Mouse (Mus musculus) CH12.LX (cell line): Measurements from ENCODE around the gene Slc9b1. TPM values are rescaled to one million over a fixed set of nuclear protein-coding genes. Genes with fewer than 3 reads are reported as not detected.

ENCODE experiments used
- DNase-seq: peaks from one replicate; pipeline ENCODE4 v3.0.0-alpha.2; 2013; ENCODE audit errors: extremely low read depth
- H3K27ac ChIP-seq: 2 replicates; pipeline ENCODE4 v1.5.1; 2012; ENCODE audit warnings: low read depth, mild to moderate bottlenecking, control low read depth, moderate library complexity; ENCODE audit not compliant: insufficient read depth
- H3K27me3 ChIP-seq: replicated peaks from 2 replicates; pipeline ENCODE3; 2012; ENCODE audit warnings: inconsistent platforms
- H3K36me3 ChIP-seq, 2 experiments: replicated peaks in 1 of 2; 2 replicates each; pipeline versions ENCODE3 to v1.6.1; 2012; ENCODE audit warnings: inconsistent platforms in 1 of 2, low read length in 1 of 2, mild to moderate bottlenecking in 1 of 2, mixed read lengths in 1 of 2, moderate library complexity in 1 of 2; ENCODE audit not compliant: control insufficient read depth in 1 of 2, insufficient read depth in 1 of 2
- H3K4me1 ChIP-seq, 2 experiments: 2 replicates each; pipeline ENCODE4 v1.6.1; 2012; ENCODE audit warnings: inconsistent platforms in 1 of 2, moderate library complexity in 1 of 2; ENCODE audit not compliant: insufficient read depth in 2 of 2, control insufficient read depth in 1 of 2
- H3K4me2 ChIP-seq: 2 replicates; pipeline ENCODE4 v1.6.1; 2012; ENCODE audit warnings: low read depth, mild to moderate bottlenecking, control low read depth; ENCODE audit not compliant: poor library complexity, insufficient read depth, severe bottlenecking
- H3K4me3 ChIP-seq, 3 experiments: fragments of 150-350 bp in 1 of 3; sonication (generic) in 1 of 3; replicated peaks in 1 of 3; 2 replicates each; pipeline versions ENCODE3 to v1.5.1; 2011 to 2012; ENCODE audit warnings: low read depth in 2 of 3, low read length in 2 of 3, mild to moderate bottlenecking in 2 of 3, moderate library complexity in 2 of 3, control low read depth in 1 of 3, improper control_type of control experiment in 1 of 3, inconsistent platforms in 1 of 3, mixed read lengths in 1 of 3; ENCODE audit not compliant: poor library complexity in 1 of 3
- H3K79me2 ChIP-seq: replicated peaks from 2 replicates; pipeline ENCODE4 v1.6.1; 2012; ENCODE audit warnings: mild to moderate bottlenecking, moderate library complexity; ENCODE audit not compliant: control insufficient read depth, poor library complexity, insufficient read depth, severe bottlenecking; ENCODE audit errors: extremely low read depth
- H3K9ac ChIP-seq: 2 replicates; pipeline ENCODE4 v1.6.1; 2012; ENCODE audit warnings: low read depth, mild to moderate bottlenecking, control low read depth, moderate library complexity; ENCODE audit not compliant: insufficient read depth
- H3K9me3 ChIP-seq: replicated peaks from 2 replicates; pipeline ENCODE3; 2012; ENCODE audit warnings: low read length, inconsistent platforms, mixed read lengths
- BHLHE40 ChIP-seq: IDR thresholded peaks from 2 replicates; pipeline ENCODE4 v1.6.1; 2011; ENCODE audit warnings: mild to moderate bottlenecking, low read depth, low read length, improper control_type of control experiment
- CHD2 ChIP-seq: IDR thresholded peaks from 2 replicates; pipeline ENCODE4 v1.6.1; 2011; ENCODE audit warnings: low read length, improper control_type of control experiment
- CTCF ChIP-seq, 2 experiments: IDR thresholded peaks in 1 of 2; conservative IDR thresholded peaks in 1 of 2; 2 replicates each; pipeline ENCODE4 v1.5.1; 2011 to 2012; ENCODE audit warnings: low read depth in 2 of 2, low read length in 2 of 2, improper control_type of control experiment in 1 of 2, inconsistent platforms in 1 of 2, mild to moderate bottlenecking in 1 of 2, moderate library complexity in 1 of 2
- E2F4 ChIP-seq: IDR thresholded peaks from 2 replicates; pipeline ENCODE4 v1.6.1; 2011; ENCODE audit warnings: low read depth, low read length, improper control_type of control experiment; ENCODE audit not compliant: insufficient replicate concordance
- ELF1 ChIP-seq: IDR thresholded peaks from 2 replicates; pipeline ENCODE4 v1.6.1; 2014; ENCODE audit warnings: low read depth, mild to moderate bottlenecking, inconsistent platforms, low read length, improper control_type of control experiment
- ETS1 ChIP-seq: conservative IDR thresholded peaks from 2 replicates; pipeline ENCODE4 v1.6.1; 2012; ENCODE audit warnings: low read depth, mild to moderate bottlenecking, inconsistent platforms, low read length, improper control_type of control experiment, moderate library complexity
- GABPA ChIP-seq: IDR thresholded peaks from 2 replicates; pipeline ENCODE4 v1.6.1; 2012; ENCODE audit warnings: low read depth, low read length, improper control_type of control experiment, inconsistent platforms; ENCODE audit not compliant: insufficient replicate concordance
- HCFC1 ChIP-seq: IDR thresholded peaks from 2 replicates; pipeline ENCODE4 v1.6.1; 2012; ENCODE audit warnings: low read depth, mild to moderate bottlenecking, inconsistent platforms, low read length, improper control_type of control experiment
- IRF4 ChIP-seq: IDR thresholded peaks from 2 replicates; pipeline ENCODE4 v1.6.1; 2014; ENCODE audit warnings: low read depth, mild to moderate bottlenecking, inconsistent platforms, low read length, improper control_type of control experiment
- KAT2A ChIP-seq: IDR thresholded peaks from 2 replicates; pipeline ENCODE4 v1.6.1; 2012; ENCODE audit warnings: low read length, improper control_type of control experiment, inconsistent platforms; ENCODE audit not compliant: insufficient replicate concordance
- MAX ChIP-seq: IDR thresholded peaks from 2 replicates; pipeline ENCODE4 v1.6.1; 2011; ENCODE audit warnings: low read length, improper control_type of control experiment
- MAZ ChIP-seq: IDR thresholded peaks from 2 replicates; pipeline ENCODE4 v1.6.1; 2012; ENCODE audit warnings: low read depth, mild to moderate bottlenecking, inconsistent platforms, low read length, improper control_type of control experiment, moderate library complexity
- MEF2A ChIP-seq: IDR thresholded peaks from 2 replicates; pipeline ENCODE4 v1.6.1; 2014; ENCODE audit warnings: low read depth, mild to moderate bottlenecking, inconsistent platforms, low read length, improper control_type of control experiment, borderline replicate concordance
- MXI1 ChIP-seq: IDR thresholded peaks from 2 replicates; pipeline ENCODE4 v1.6.1; 2011; ENCODE audit warnings: mild to moderate bottlenecking, low read depth, low read length, improper control_type of control experiment
- MYC ChIP-seq: IDR thresholded peaks from 2 replicates; pipeline ENCODE4 v1.6.1; 2011; ENCODE audit warnings: low read depth, mild to moderate bottlenecking, improper control_type of control experiment, low read length
- NRF1 ChIP-seq: IDR thresholded peaks from 2 replicates; pipeline ENCODE4 v1.6.1; 2014; ENCODE audit warnings: low read depth, mild to moderate bottlenecking, inconsistent platforms, low read length, improper control_type of control experiment, moderate library complexity
- POLR2A ChIP-seq: IDR thresholded peaks from 2 replicates; pipeline ENCODE4 v1.6.1; 2011; ENCODE audit warnings: low read depth, mild to moderate bottlenecking, improper control_type of control experiment, low read length
- POLR2AphosphoS2 ChIP-seq: IDR thresholded peaks from 2 replicates; pipeline ENCODE4 v1.6.1; 2011; ENCODE audit warnings: low read depth, low read length, improper control_type of control experiment
- RAD21 ChIP-seq: IDR thresholded peaks from 2 replicates; pipeline ENCODE4 v1.6.1; 2011; ENCODE audit warnings: low read depth, mild to moderate bottlenecking, low read length, improper control_type of control experiment, moderate library complexity
- SIN3A ChIP-seq: IDR thresholded peaks from 2 replicates; pipeline ENCODE4 v1.6.1; 2012; ENCODE audit warnings: low read length, improper control_type of control experiment, inconsistent platforms
- TBP ChIP-seq: conservative IDR thresholded peaks from 2 replicates; pipeline ENCODE4 v1.6.1; 2011; ENCODE audit warnings: low read depth, low read length, improper control_type of control experiment
- TCF12 ChIP-seq: IDR thresholded peaks from 2 replicates; pipeline ENCODE4 v1.6.1; 2014; ENCODE audit warnings: low read depth, mild to moderate bottlenecking, inconsistent platforms, low read length, improper control_type of control experiment
- UBTF ChIP-seq: IDR thresholded peaks from 2 replicates; pipeline ENCODE4 v1.6.1; 2012; ENCODE audit warnings: low read depth, mild to moderate bottlenecking, inconsistent platforms, low read length, improper control_type of control experiment, moderate library complexity
- USF2 ChIP-seq: conservative IDR thresholded peaks from 2 replicates; pipeline ENCODE4 v1.6.1; 2011; ENCODE audit warnings: low read depth, low read length, improper control_type of control experiment
- ZC3H11A ChIP-seq: IDR thresholded peaks from 2 replicates; pipeline ENCODE4 v1.6.1; 2012; ENCODE audit warnings: low read depth, mild to moderate bottlenecking, inconsistent platforms, low read length, improper control_type of control experiment
- ZKSCAN1 ChIP-seq: IDR thresholded peaks from 2 replicates; pipeline ENCODE4 v1.6.1; 2012; ENCODE audit warnings: low read depth, inconsistent platforms, low read length, improper control_type of control experiment, borderline replicate concordance
- ZMIZ1 ChIP-seq: IDR thresholded peaks from 2 replicates; pipeline ENCODE4 v1.6.1; 2012; ENCODE audit warnings: low read depth, mild to moderate bottlenecking, inconsistent platforms, low read length, improper control_type of control experiment
- dilution Hi-C: fragments of 300-500 bp; cut with MboI; formaldehyde crosslinking; loops from 2 replicates; pipeline ENCODE4 v1.14.3; 2020; ENCODE audit warnings: low sequenced_read_pairs; ENCODE audit not compliant: extremely low pct_unique_long_range_greater_than_20kb, extremely low pct_ligation_motif_present
- in situ Hi-C: fragments of 300-500 bp; cut with MboI; formaldehyde crosslinking; loops from 3 replicates; pipeline ENCODE4 v1.14.3; 2019; ENCODE audit warnings: low sequenced_read_pairs, low pct_ligation_motif_present, low pct_unique_long_range_greater_than_20kb, mixed read lengths
- polyA plus RNA-seq: library from polyadenylated mRNA; unstranded; fragments of >175 nt; gene quantifications from 2 replicates; pipeline ENCODE4 v1.2.1, GENCODE M21; 2012; ENCODE audit warnings: low read depth; ENCODE audit not compliant: insufficient read length
- total RNA-seq, 2 experiments: library from RNA; depleted of rRNA; stranded (reverse); fragments of 300-350 nt in 1 of 2; fragments of >200 nt in 1 of 2; gene quantifications; 2 replicates each; pipeline ENCODE4 v1.2.3; 2012 to 2014

Gene Slc9b1
- total and polyA plus RNA-seq, 3 experiments = 1.9 to 3.1 (median 2.7) TPM

GRCm38 (mm10) chr3:135438531-135438912 is 90.7 kb downstream of the Slc9b1 start (continued):
- no peak for TF ChIP-seq E2F4
- no peak for TF ChIP-seq RAD21
- TF ChIP-seq UBTF = no peak; the same call in 1 of the 2 replicates
- TF ChIP-seq BHLHE40 = peak; percentile 79
- TF ChIP-seq MXI1 = no peak
- peak; percentile 33; the same call in 1 of the 2 replicates for TF ChIP-seq NRF1
- no peak; the same call in 1 of the 2 replicates for TF ChIP-seq MYC
- no peak; the same call in 1 of the 2 replicates for TF ChIP-seq POLR2AphosphoS2
- no peak for TF ChIP-seq GABPA

GRCm38 (mm10) chr3:135438913-135439531 is 91.2 kb downstream of the Slc9b1 start:
- H3K4me3 ChIP-seq = peak overlapping the region; percentile 81 to 94 (median 83)
- dilution Hi-C loops = no loop called here
- TF ChIP-seq SIN3A (peak; percentile 57), CTCF (conservative IDR thresholded peaks at IDR 0.05 in 1 of 2, IDR thresholded peaks at IDR 0.05 in 1 of 2; ENCODE audit: low read depth in 2 of 2, low read length in 2 of 2) (0 out of 4 replicates have a peak, but pooled peaks of 1 of the 2 experiments have one; percentile 0), CHD2 (peak; percentile 93), ETS1 (peak; percentile 17; the same call in 1 of the 2 replicates), KAT2A (no peak), HCFC1 (peak; percentile 77), ZKSCAN1 (no peak), TCF12 (peak; percentile 84), MEF2A (peak; percentile 39), IRF4 (peak; percentile 82), POLR2A (peak; percentile 26; the same call in 1 of the 2 replicates), USF2 (no peak), NRF1 (0 out of 2 replicates have a peak, but pooled peaks have one; percentile 4), MAX (peak; percentile 13), ELF1 (peak; percentile 76), POLR2AphosphoS2 (no peak; the same call in 1 of the 2 replicates), TBP (peak; percentile 52; the same call in 1 of the 2 replicates), ZC3H11A (no peak), ZMIZ1 (peak; percentile 65; the same call in 1 of the 2 replicates), UBTF (peak; percentile 96), MAZ (no peak; the same call in 1 of the 2 replicates)
- H3K79me2 ChIP-seq = peaks cover 36% of the 10 kb centered on the region
- H3K27me3 ChIP-seq = no peaks in the 10 kb centered on the region
- H3K4me2 ChIP-seq = no peak overlapping the region
- H3K4me1 ChIP-seq = peaks cover 0 to 41% of the 10 kb centered on the region in 2 experiments; a peak in 2 of 4 replicates
- in situ Hi-C loops = no loop called here
- DNase-seq = peak; percentile 91
- H3K9me3 ChIP-seq = no peaks in the 10 kb centered on the region
- peaks cover 7 to 47% of the 10 kb centered on the region in 2 experiments for H3K36me3 ChIP-seq
- peak overlapping the region; percentile 96 for H3K27ac ChIP-seq
- peak overlapping the region; percentile 98 for H3K9ac ChIP-seq
